Mouse (Mus musculus) colon, adult 2 months (tissue): ENCODE results near the gene Upf2. TPM values are rescaled to one million over a fixed set of nuclear protein-coding genes. Genes with fewer than 3 reads are reported as not detected.

ENCODE experiments used
- polyA plus RNA-seq: library from polyadenylated mRNA; depleted of rRNA; stranded (reverse); fragments of >200 nt; gene quantifications from 2 replicates; pipeline ENCODE4 v1.2.3, GENCODE M21; 2012; rRNA removed

Gene Upf2
- 1.1 and 1.5 TPM in 2 replicates for polyA plus RNA-seq

GRCm38 (mm10) chr2:5950766-5951595 lies at the start of gene Upf2:
Upf2 (plus strand) TSS chr2:5951469.

GRCm38 (mm10) chr2:5942416-5943032 lies 8.7 kb upstream of the Upf2 start, which contains the start of gene Dhtkd1:
Dhtkd1 (minus strand) TSS chr2:5942792.

Other genes starting within 250 kb of the Upf2 start
- gene Camk1d, start 237.0 kb upstream of the Upf2 start, polyA plus RNA-seq = 34.1 and 37.6 TPM in 2 replicates
- 4.3 and 5.2 TPM in 2 replicates for gene Nudt5, start 106.5 kb upstream of the Upf2 start, polyA plus RNA-seq
- gene Cdc123, start 106.3 kb upstream of the Upf2 start, polyA plus RNA-seq = 24.6 and 34.2 TPM in 2 replicates
- 1.9 and 2.9 TPM in 2 replicates for gene Gm13199, start 88.5 kb upstream of the Upf2 start, polyA plus RNA-seq
- gene Sec61a2, start 56.0 kb upstream of the Upf2 start, polyA plus RNA-seq = 15.3 and 25.3 TPM in 2 replicates
- 0.35 and 0.64 TPM in 2 replicates for gene Dhtkd1, start 8.7 kb upstream of the Upf2 start, polyA plus RNA-seq
- gene Proser2, start 178.7 kb downstream of the Upf2 start, polyA plus RNA-seq = 13.9 and 15.7 TPM in 2 replicates